Mouse (Mus musculus) megakaryocyte, embryonic 14.5 days (primary cell): Measurements from ENCODE around the gene Hdac7. TPM values are rescaled to one million over a fixed set of nuclear protein-coding genes. Genes with fewer than 3 reads are reported as not detected.

Source experiments
- H3K27me3 ChIP-seq: replicated peaks from 2 replicates; pipeline ENCODE3; 2012; ENCODE audit warnings: inconsistent platforms
- H3K36me3 ChIP-seq: replicated peaks from 2 replicates; pipeline ENCODE3; 2012; ENCODE audit warnings: low read length, inconsistent platforms, mixed read lengths
- H3K4me1 ChIP-seq: 2 replicates; pipeline ENCODE4 v1.6.1; 2012; ENCODE audit warnings: inconsistent platforms
- H3K4me3 ChIP-seq: replicated peaks from 2 replicates; pipeline ENCODE3; 2012; ENCODE audit warnings: moderate library complexity, mild to moderate bottlenecking, inconsistent platforms
- H3K9me3 ChIP-seq: 2 replicates; pipeline ENCODE4 v1.6.1; 2012; ENCODE audit warnings: inconsistent platforms
- FLI1 ChIP-seq: IDR thresholded peaks from 2 replicates; pipeline ENCODE4 v1.6.1; 2012; ENCODE audit warnings: low read length, inconsistent platforms, mixed read lengths
- GATA1 ChIP-seq: IDR thresholded peaks from 3 replicates; pipeline ENCODE4 v1.6.1; 2012; ENCODE audit warnings: mixed read lengths, low read length, inconsistent platforms, borderline replicate concordance
- polyA plus RNA-seq: library from polyadenylated mRNA; stranded (reverse); fragments of >175 nt; gene quantifications from 2 replicates; pipeline ENCODE4 v1.2.3, GENCODE M21; 2012; ENCODE audit warnings: low replicate concordance; ENCODE audit not compliant: insufficient read depth

The Hdac7 gene
- polyA plus RNA-seq, 1 experiment = 31.2 TPM

GRCm38 (mm10) chr15:97793386-97794153 lies 50.7 kb downstream of the Hdac7 start:
- H3K9me3 ChIP-seq = no peaks in the 10 kb centered on the region
- no peaks in the 10 kb centered on the region for H3K27me3 ChIP-seq
- no peak overlapping the region for H3K4me3 ChIP-seq
- no peak for TF ChIP-seq GATA1
- no peak for TF ChIP-seq FLI1
- peaks cover 98% of the 10 kb centered on the region for H3K36me3 ChIP-seq
- peaks cover 53% of the 10 kb centered on the region for H3K4me1 ChIP-seq

DNA sequence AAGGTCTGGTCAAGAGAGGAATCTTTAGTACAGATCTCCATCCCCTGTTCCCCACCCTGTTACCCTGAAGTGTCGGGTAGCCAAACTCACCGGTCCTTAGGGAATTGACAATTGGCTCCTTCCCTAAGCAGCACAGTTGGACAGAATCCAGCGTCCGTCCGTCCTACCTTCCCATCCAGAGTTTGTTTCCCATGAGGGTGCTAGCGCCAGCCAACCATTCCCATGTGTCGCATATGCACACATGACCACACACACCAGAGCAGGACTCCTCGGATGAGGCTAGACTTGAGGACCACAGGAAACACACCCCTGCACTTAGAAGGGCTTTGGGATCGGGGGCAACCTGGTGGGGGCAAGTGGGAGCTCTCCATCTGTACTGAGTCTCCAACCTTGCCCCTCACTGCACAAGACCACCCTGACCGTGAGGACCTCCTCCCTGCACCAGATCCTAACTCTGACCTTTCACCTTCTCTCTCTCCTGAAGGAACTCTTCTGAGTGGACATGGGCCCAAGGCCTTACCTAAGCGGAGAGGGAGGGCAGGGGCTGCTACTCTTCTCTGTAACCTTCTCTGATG lies 53.1 kb downstream of the Hdac7 start:
- Histone ChIP-seq H3K27me3 (no peaks in the 10 kb centered on the region), H3K36me3 (peaks cover 83% of the 10 kb centered on the region), H3K9me3 (no peaks in the 10 kb centered on the region), H3K4me1 (peaks cover 69% of the 10 kb centered on the region), H3K4me3 (no peak overlapping the region)
- TF ChIP-seq GATA1 = no peak
- TF ChIP-seq FLI1 = no peak

- no peaks in the 10 kb centered on the region for H3K27me3 ChIP-seq
- peak overlapping the region; percentile 29 for H3K4me3 ChIP-seq
- H3K36me3 ChIP-seq = peaks cover 71% of the 10 kb centered on the region
- no peaks in the 10 kb centered on the region for H3K9me3 ChIP-seq
- peaks cover 81% of the 10 kb centered on the region for H3K4me1 ChIP-seq
- TF ChIP-seq GATA1 (no peak), FLI1 (no peak)
Observed at GRCm38 (mm10) chr15:97789761-97790505, 54.4 kb downstream of the Hdac7 start.

DNA sequence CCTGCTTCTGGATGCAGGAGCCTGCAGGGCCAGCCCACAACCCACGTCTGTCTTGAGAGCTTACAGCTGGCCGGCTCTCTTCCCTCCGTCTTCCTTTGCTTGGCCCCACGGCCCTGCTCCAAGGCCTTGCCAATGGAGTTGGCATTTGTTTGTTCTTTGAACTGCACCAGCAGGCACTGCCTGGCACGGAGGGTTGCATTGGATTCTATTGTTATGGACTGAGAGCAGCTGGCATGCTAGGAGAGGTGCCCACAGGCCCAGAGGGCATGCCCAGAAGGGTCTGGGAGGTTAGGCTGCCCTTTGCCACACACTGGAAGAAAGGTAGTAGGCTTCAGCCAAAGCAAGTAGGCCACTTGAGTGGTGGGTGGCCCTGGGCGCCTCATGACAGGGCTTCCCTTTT lies 55.5 kb downstream of the Hdac7 start:
- TF ChIP-seq GATA1 (no peak), FLI1 (no peak)
- Histone ChIP-seq H3K36me3 (peaks cover 59% of the 10 kb centered on the region), H3K4me3 (peak overlapping the region; percentile 42), H3K4me1 (peaks cover 81% of the 10 kb centered on the region), H3K9me3 (no peaks in the 10 kb centered on the region), H3K27me3 (no peaks in the 10 kb centered on the region)

DNA sequence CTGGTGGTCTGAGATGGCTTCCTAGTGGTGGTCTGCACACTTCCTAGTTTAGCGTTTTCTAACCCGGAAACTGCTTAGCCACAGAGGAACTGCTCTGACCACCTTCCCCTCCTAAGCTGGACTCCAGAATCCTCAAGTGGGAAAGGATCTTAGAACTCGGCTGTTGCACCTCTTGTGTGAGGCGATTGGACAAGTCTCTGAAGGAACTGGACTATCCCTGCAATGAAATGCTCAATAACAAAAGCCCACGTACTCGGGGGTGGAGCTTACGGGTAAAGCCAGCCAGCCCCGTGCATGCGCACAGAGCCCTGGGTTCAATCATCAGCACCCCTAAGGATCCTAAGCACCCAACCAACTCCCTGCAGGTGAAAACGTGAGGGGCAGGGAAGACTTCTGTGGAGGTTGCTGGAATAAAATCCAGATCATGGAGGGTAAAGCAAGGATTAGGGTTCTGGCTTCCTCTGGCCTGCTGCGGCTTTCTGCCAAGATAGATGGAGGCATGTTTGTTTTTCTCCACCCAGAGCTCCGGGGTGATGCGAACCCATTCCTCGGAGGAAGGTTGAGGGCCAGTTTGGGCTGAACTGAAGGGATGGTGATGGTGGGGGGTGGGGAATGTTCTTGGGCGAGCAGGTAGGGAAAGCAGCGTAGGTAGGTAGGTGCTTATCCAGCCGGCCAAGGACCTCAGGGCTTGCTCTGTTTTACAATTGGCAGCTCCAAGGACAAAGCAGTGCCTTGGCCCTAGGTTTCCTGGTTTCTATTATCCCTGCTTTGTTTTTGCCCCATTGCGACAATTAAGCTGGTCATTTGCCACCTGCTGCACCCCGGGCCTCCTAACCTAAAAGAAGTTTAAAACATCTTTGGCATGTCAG lies 56.3 kb downstream of the Hdac7 start:
- peaks cover 76% of the 10 kb centered on the region for H3K4me1 ChIP-seq
- H3K9me3 ChIP-seq = no peaks in the 10 kb centered on the region
- H3K27me3 ChIP-seq = no peaks in the 10 kb centered on the region
- peak overlapping the region; percentile 98 for H3K4me3 ChIP-seq
- peaks cover 52% of the 10 kb centered on the region for H3K36me3 ChIP-seq
- TF ChIP-seq GATA1 = no peak
- TF ChIP-seq FLI1 = no peak

DNA sequence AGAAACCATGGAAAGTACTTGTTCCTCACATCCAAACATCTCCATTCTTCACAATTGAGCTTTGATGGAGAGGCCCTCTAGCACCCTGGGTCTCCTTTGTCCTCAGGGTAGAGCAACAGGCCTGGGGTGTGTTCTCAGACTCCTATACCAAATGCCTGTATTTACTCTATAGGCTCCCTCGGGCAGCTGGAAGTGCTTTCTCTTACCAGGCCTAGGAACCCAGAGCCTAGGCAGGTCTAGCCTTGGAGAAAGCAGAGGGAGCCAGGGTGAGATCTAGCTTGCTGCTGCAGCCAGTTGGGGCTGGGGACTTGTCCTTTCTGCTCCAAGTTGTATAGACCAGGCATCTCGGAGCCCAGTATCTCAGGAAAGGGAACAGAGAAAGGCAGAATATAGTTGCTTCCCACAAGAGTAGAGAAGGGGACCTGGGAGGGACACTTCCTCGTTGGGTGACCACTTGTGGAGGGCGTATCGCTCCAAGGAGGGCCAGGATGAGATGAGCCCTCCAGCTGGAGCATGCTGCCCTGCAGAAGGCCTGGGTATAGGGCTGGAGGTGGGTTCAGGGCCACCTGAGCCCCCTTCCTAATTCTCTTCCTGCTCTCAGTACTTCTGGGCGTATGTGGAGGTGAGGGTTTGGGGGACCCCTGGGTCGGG lies 57.0 kb downstream of the Hdac7 start:
- H3K4me3 ChIP-seq = peak overlapping the region; percentile 98
- no peaks in the 10 kb centered on the region for H3K9me3 ChIP-seq
- peaks cover 76% of the 10 kb centered on the region for H3K4me1 ChIP-seq
- H3K36me3 ChIP-seq = peaks cover 44% of the 10 kb centered on the region
- H3K27me3 ChIP-seq = no peaks in the 10 kb centered on the region
- TF ChIP-seq GATA1 = no peak
- no peak for TF ChIP-seq FLI1

DNA sequence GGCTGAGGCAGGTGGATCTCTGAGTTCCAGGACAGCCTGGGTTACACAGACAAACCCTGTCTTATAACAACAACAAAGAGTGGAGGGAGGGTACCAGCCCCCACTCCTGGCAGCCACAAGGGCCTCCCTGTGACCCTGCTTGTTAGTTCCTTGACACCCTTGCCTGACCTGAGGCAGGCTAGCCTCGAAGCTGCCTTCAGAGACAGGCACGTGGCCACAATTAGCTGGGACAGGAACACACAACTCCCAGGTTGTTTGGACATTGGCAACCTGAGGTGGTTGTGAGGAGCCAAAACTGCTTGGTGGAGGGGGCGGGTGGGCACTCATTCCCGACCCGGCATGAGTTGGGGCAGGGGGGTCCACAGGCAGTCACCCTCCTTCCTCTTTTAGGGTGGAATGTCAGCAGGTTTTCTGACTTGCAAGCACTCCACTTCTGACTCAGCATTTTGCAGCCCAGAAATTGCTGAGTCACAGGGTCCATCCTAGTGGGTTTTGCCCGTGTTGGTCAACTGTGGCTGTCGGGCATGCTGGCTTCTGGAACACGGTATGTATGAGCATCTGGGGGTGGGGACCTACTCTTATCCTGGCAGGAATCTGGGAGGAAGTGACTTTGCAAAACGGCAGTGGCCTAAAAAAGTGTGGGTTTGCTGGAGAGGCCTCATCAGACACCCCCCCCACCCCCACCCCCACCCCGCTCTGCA lies 57.7 kb downstream of the Hdac7 start:
- Histone ChIP-seq H3K27me3 (no peaks in the 10 kb centered on the region), H3K9me3 (no peaks in the 10 kb centered on the region), H3K36me3 (peaks cover 37% of the 10 kb centered on the region), H3K4me1 (peaks cover 74% of the 10 kb centered on the region), H3K4me3 (peak overlapping the region; percentile 98)
- TF ChIP-seq GATA1 = no peak
- no peak for TF ChIP-seq FLI1

- TF ChIP-seq GATA1 (no peak), FLI1 (no peak)
- H3K9me3 ChIP-seq = no peaks in the 10 kb centered on the region
- peaks cover 76% of the 10 kb centered on the region for H3K4me1 ChIP-seq
- H3K27me3 ChIP-seq = no peaks in the 10 kb centered on the region
- peak overlapping the region; percentile 98 for H3K4me3 ChIP-seq
- H3K36me3 ChIP-seq = peaks cover 30% of the 10 kb centered on the region
Observed at GRCm38 (mm10) chr15:97785731-97786411, 58.4 kb downstream of the Hdac7 start.
